In the genomic region with DNA sequence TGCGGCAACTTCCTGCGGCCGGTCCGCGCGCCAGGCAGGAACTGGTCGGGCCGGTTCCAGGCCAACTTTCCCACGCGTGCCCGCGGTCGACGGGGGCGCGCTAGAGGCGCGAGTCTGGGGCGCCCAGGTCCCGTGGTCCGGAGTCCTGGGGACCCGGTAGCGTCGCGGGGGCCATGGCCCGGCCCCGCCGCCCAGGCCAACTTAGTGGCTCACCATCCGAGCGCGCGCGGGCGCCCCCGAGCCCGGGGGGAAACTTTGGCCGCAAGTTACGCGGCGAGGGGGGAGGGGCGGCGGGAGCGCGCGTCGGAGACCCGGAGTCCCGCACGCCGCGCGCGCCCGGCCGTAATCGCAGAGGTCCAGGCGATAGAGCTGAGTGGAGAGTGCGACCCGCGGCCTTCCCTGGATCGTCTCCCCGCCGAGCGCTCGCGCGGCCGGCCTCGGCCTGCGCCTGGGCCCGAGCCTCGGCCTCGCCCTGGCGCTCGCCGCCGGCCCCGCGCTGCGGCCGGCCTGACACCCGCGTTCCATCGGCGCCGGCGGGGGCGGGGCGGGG, we compare ENCODE assay signal across 8 mouse cellular contexts. TPM values are rescaled to one million over a fixed set of nuclear protein-coding genes. Genes with fewer than 3 reads are reported as not detected.
DNase-seq lines count a peak whose midpoint lies in the region; ATAC-seq and TF ChIP-seq lines count a peak whose summit lies in the region.

A gene (minus strand): TSS at position 540 of the 550 bp plus-strand sequence.

- no peaks in the 10 kb centered on the region for H3K9me3 ChIP-seq in E14TG2a.4 (ENCODE audit: low read length)
- no peaks in the 10 kb centered on the region for H3K9me3 ChIP-seq in forebrain, embryonic 14.5 days (replicated peaks; ENCODE audit: control insufficient read depth, low read length)
- H3K9me3 ChIP-seq in lung, postnatal 0 days (ENCODE audit: low read length): no peaks in the 10 kb centered on the region

- H3K4me3 ChIP-seq in E14TG2a.4 (replicated peaks; ENCODE audit: low read length): peak within 1 kb of the TSS; percentile 93
- peak within 1 kb of the TSS; percentile 70 for H3K4me3 ChIP-seq in forebrain, embryonic 14.5 days (ENCODE audit: low read depth, low read length)
- peak within 1 kb of the TSS; percentile 93 for H3K4me3 ChIP-seq in lung, postnatal 0 days (ENCODE audit: low read depth, low read length)

- ATAC-seq in forebrain, embryonic 14.5 days: peak; percentile 16
- peak; percentile 59 for ATAC-seq in lung, postnatal 0 days

- peak; percentile 66 to 82 for DNase-seq in adrenal gland, postnatal 36 days
- DNase-seq in forebrain, embryonic 14.5 days (ENCODE audit: low spot score): peak; percentile 66
- peak; percentile 83 for DNase-seq in heart, postnatal 4 days
- peak; percentile 60 for DNase-seq in layer of hippocampus, adult 9-11 months
- peak; percentile 72 for DNase-seq in lung, postnatal 0 days (ENCODE audit: low spot score)
- DNase-seq in ovary, postnatal 14 days (ENCODE audit: low spot score): peak; percentile 65
- DNase-seq in c-Kit-positive CD71-positive TER-119-positive erythroid progenitor cells, embryonic 14.5 days (ENCODE audit: low spot score): no peak

- H3K9ac ChIP-seq in forebrain, embryonic 14.5 days (ENCODE audit: low read length): peak within 1 kb of the TSS; percentile 77
- H3K9ac ChIP-seq in lung, postnatal 0 days (replicated peaks; ENCODE audit: low read depth): peak within 1 kb of the TSS; percentile 84

- peaks cover 43% of the 10 kb centered on the region for H3K27me3 ChIP-seq in E14TG2a.4 (ENCODE audit: insufficient read depth, low read length)
- H3K27me3 ChIP-seq in forebrain, embryonic 14.5 days (replicated peaks; ENCODE audit: control insufficient read depth, insufficient read depth, low read length): peaks cover 10% of the 10 kb centered on the region; the same call in 1 of the 2 replicates
- no peaks in the 10 kb centered on the region for H3K27me3 ChIP-seq in lung, postnatal 0 days (replicated peaks; ENCODE audit: insufficient read depth, low read length)

- H3K4me1 ChIP-seq in E14TG2a.4 (replicated peaks; ENCODE audit: low read depth, low read length): peaks cover 77% of the 10 kb centered on the region
- H3K4me1 ChIP-seq in forebrain, embryonic 14.5 days (ENCODE audit: control insufficient read depth, insufficient read depth, low read length): peaks cover 22% of the 10 kb centered on the region
- H3K4me1 ChIP-seq in lung, postnatal 0 days (ENCODE audit: insufficient read depth, low read depth, low read length): peaks cover 29% of the 10 kb centered on the region

- peaks cover 30% of the 10 kb centered on the region for H3K36me3 ChIP-seq in E14TG2a.4 (ENCODE audit: insufficient read depth, low read length)
- 0 out of 2 replicates have a peak, but pooled peaks cover 5% of the 10 kb centered on the region for H3K36me3 ChIP-seq in forebrain, embryonic 14.5 days (ENCODE audit: control insufficient read depth, insufficient read depth, low read length)
- H3K36me3 ChIP-seq in lung, postnatal 0 days (ENCODE audit: insufficient read depth, low read length): 0 out of 2 replicates have a peak, but pooled peaks cover 3% of the 10 kb centered on the region

- under 1% methylated on average over 51 of the region's 89 CpGs for WGBS in forebrain, embryonic 14.5 days
- 5% methylated on average over 44 of the region's 89 CpGs for WGBS in lung, postnatal 0 days

- H3K4me2 ChIP-seq in forebrain, embryonic 14.5 days (ENCODE audit: low read length): peak within 1 kb of the TSS; percentile 97
- H3K4me2 ChIP-seq in lung, postnatal 0 days (replicated peaks; ENCODE audit: low read depth, low read length): peak within 1 kb of the TSS; percentile 99

- no peak for TF ChIP-seq CTCF in E14TG2a.4 (conservative IDR thresholded peaks at IDR 0.05; ENCODE audit: low read length)
- no peak; the same call in 1 of the 2 replicates for TF ChIP-seq CTCF in lung, postnatal 0 days (IDR thresholded peaks at IDR 0.05)

- no peak for TF ChIP-seq EP300 in lung, postnatal 0 days (IDR thresholded peaks at IDR 0.05)

- peak within 1 kb of the TSS; percentile 66 for H3K27ac ChIP-seq in forebrain, embryonic 14.5 days (ENCODE audit: low read depth, low read length)
- peak within 1 kb of the TSS; percentile 94 for H3K27ac ChIP-seq in lung, postnatal 0 days (ENCODE audit: low read length)

RNA-seq across cellular contexts. Expression of the gene that starts here (rescaled TPM):
- total RNA-seq in adrenal gland, postnatal 36 days (2021): 10 to 100 TPM; 69.8 to 71.8 TPM
- 16.6 and 17.3 TPM in 2 replicates for polyA plus RNA-seq in forebrain, embryonic 14.5 days (2014; fragmentation: Nextera tagmentation; extraction: Ambion mirVana)
- 10 to 100 TPM; 64.9 to 66.4 TPM for total RNA-seq in heart, postnatal 4 days (2021)
- polyA plus RNA-seq in lung, postnatal 0 days (2015; fragmentation: Nextera tagmentation; extraction: Ambion mirVana): 61.5 and 69.4 TPM in 2 replicates
